Mouse (Mus musculus) adrenal gland, postnatal 14 days (tissue): ENCODE data around the gene Hspb11. TPM values are rescaled to one million over a fixed set of nuclear protein-coding genes. Genes with fewer than 3 reads are reported as not detected.

Experiments used
- DNase-seq: peaks from one replicate; pipeline ENCODE4 v3.0.0; 2021; ENCODE audit warnings: mixed read lengths
- long read RNA-seq, 2 experiments: library from polyadenylated mRNA; stranded (forward); transcript quantifications; one replicate each; pipeline ENCODE4 v2.0.0; 2021
- total RNA-seq: library from RNA; stranded (reverse); gene quantifications from 2 replicates; pipeline ENCODE4 v1.2.3, GENCODE M21; 2021

Hspb11 gene
- total RNA-seq: 22.4 and 22.6 TPM in 2 replicates
- long read RNA-seq, experiment 1, transcript Hspb11-201 (6 exons, 608 nt): major isoform, 18 of 32 reads
- long read RNA-seq, experiment 1, transcript Hspb11-202 (6 exons, 607 nt): minor isoform, 7 of 32 reads
- long read RNA-seq, experiment 1, partial matches to known transcripts: 2 of 32 reads
- long read RNA-seq, experiment 1, other reads (novel, unspliced or antisense): 5 of 32 reads
- long read RNA-seq, experiment 2, transcript Hspb11-202 (6 exons, 607 nt): major isoform, 5 of 17 reads
- long read RNA-seq, experiment 2, partial matches to known transcripts: 2 of 17 reads
- long read RNA-seq, experiment 2, other reads (novel, unspliced or antisense): 6 of 17 reads

DNA sequence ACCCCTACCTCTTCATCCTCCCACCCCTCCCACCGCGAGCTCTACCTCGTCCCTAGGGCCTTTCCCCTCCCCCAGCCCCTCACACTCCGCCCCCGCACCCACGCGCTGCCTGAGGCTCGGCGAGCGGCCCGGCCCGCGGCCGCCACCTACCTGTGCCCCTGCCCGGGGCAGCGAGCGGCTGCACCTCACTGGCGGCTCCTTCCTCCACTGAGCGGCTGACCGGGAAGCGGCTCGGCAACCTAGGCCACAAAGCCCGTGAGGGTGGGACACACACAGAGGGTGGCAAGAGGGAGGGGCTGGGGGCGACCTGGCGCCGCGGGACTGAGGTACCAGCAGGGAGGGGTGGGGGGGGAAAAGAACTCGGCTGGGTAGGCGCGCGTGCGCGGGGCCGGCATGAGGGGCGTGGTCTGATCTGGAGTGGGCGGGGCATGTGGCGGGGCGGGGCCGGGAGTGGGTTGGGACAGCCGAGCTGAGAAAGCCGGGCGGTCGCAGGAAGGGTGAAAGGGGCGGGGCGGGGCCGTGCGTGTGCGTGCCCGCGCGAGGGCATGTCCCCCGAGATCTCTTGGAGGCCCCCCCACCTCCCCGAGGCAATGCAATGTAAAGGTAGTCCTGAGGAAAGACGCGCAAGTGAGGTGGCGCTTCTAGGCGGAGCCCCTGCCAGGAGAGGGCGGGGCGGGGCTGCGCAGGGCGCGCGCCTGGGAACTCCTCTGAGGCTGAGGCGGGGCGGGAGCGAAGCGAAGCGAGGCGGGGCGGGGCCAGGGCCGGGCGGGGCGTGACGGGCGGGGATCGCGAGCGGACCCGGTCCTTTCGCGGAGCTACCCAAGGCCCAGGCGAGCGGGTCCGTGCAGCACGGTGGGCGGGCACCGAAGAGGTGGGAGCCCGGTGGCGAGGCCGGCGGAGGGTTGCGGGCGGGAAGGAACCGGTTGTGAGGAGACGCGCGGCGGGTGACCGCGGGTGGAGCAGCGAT, at the start of gene Hspb11, which contains the start of gene Lrrc42:
Hspb11 (plus strand) TSS at position 469 of the 967 bp plus-strand sequence.
Lrrc42 (minus strand) TSS at position 408 of the 967 bp plus-strand sequence.
- peak; percentile 99 for DNase-seq

GRCm38 (mm10) chr4:107207016-107207415, 46.4 kb upstream of the Hspb11 start:
- no peak for DNase-seq

- no peak for DNase-seq
These were observed 44.5 kb upstream of the Hspb11 start, which contains the start of gene Ldlrad1 for GRCm38 (mm10) chr4:107208880-107209279. Gene Ldlrad1, plus strand, starts transcription at chr4:107209180.

- DNase-seq: no peak
These were observed 42.8 kb upstream of the Hspb11 start for GRCm38 (mm10) chr4:107210483-107211097.

DNA sequence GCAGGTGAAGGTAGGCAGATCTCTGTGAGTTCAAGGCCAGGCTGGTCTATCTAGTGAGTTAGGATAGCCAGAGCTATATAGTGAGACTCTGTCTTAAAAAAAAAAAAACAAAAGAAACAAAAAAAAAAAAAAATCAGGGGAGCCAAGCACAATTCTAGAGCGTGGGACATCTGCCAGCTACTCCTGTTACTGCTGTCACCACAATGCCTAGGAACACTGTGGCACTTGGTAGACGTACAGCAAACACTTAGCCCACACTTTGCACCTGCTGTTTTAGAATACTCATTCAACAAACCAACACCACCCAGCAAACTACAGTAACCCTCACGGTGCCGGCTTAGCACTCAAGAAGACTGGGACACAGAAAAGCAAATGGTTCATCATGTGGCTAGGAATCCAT, 41.9 kb upstream of the Hspb11 start:
- DNase-seq: no peak

- DNase-seq: no peak
These were observed 41.5 kb upstream of the Hspb11 start for GRCm38 (mm10) chr4:107211936-107212335.

- no peak for DNase-seq
These were observed 39.9 kb upstream of the Hspb11 start for GRCm38 (mm10) chr4:107213279-107214011.

- peak; percentile 76 for DNase-seq
These were observed 35.8 kb upstream of the Hspb11 start for GRCm38 (mm10) chr4:107217574-107217973.

DNA sequence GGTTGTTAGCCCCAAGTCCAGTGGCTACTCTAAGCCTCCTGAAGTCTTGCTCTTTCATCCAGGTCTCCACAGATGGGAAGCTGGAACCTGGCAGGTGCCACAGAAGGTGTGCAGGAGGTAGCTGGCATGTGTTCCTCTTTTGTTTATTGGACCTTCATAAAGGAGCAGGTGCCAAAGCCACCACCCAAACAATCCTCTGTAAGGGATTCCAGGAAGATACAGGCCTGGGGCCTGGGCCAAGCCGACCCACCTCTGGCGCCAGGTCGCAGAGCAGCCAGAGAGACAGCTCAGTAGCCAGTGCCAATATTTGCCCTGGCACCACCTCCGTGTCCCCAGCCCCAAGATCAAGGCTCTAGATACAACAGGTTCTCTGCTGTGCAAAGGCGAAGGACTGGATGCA, 31.9 kb upstream of the Hspb11 start:
- DNase-seq: no peak

- peak; percentile 80 for DNase-seq
These were observed 29.9 kb upstream of the Hspb11 start for GRCm38 (mm10) chr4:107223225-107224204.

DNA sequence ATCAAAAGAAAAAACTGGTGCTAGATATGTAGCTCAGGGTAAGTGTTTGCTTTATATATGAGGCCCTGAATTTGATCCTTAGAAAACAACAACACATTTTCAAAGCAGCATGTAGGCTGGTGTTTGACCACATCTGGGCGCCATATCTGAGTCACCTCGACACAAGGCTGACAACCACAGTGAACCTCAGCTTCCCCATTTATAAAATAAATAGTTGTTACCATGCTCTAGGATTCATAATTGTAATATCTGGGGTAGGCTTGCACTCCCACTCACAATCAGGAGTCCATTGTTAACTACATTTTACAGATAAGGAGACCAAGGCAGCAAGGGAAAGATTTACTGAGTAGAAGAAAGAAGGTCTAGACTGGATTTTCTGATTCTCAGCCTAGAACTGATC, 27.1 kb upstream of the Hspb11 start:
- no peak for DNase-seq

DNA sequence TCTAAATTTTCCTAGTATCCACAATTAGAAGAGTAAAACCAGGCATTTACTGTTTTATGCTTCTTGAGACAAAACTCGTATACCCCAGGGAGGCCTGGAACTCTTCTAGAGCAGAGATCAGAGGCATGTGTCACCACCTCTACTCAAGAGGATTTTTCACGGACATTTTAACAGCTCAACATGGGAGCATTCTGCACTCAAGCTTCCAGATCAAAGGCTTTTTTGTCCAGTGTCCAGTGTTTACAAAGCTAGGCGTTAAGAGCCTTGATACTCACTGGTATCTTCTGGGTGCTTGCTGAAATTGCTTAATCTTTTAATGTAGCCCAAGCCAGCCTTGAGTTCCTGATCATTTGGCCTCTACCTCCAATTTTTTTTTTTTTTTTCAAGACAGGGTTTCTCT, 21.2 kb upstream of the Hspb11 start:
- DNase-seq: no peak

GRCm38 (mm10) chr4:107238253-107238652, 15.1 kb upstream of the Hspb11 start:
- DNase-seq: no peak

- DNase-seq: no peak
These were observed 13.2 kb upstream of the Hspb11 start for GRCm38 (mm10) chr4:107240196-107240595.

DNA sequence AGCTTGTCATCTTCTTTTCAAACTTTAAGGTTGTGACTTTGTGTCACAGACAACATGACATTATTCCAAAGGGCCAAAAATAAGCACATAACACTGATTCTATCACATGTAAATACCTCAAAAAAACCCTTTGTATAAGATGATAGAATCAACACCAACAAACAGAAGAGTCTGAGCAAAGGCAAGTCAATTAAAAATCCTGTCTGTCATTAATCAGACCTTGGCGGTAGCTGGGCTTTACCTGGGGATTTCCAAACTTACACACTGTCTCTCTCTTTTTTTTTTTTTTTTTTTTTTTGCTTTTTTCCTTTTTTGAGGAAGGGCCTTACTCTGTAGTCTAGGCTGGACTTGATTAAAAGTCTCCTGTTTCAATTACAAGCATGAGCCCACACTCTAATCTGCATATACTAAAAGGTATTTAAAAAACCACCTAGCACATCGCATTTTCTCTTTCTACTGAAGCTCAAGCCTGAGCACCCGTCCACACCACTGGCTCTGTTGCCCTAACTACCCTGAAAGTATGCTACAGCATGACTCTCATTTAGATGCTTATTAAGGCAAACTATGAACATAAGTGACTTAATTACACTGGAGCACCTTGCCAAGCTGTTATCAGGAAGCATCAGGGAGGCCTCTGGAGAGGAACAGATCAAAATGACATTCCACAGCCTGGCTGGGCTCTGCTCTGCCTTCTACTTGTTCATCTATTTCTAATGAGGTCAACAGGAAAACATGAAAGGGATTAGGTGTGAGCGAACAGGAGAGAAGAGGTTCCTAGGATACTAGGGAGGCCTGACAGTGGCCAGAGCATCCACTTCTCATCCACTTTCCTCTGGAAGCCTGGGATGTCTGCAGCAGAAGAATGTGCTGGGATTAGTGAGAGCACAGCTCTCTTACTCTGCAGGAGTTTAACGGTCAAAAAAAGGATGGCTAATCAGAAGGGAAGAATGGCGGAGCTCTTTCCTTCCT, 9.7 kb upstream of the Hspb11 start:
- no peak for DNase-seq

DNA sequence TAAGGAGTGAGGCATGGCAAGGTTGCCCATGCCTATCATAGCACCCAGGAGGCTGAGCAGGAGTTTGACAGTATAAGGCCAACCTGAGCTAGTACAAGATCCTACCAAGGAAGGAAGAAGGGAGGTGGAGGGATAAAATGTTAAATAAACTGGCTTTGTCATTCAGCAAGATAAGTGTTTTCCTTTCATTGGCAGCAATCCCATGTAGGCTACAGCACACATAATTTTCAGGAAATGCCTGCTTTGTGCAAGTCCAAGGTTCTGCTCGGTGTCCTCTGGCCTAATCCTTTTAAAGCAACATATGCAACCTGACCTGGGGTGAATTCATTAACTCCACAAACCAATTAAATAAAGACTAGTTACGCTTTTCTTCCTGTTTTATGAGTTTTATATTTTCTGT, 8.0 kb upstream of the Hspb11 start:
- no peak for DNase-seq

DNA sequence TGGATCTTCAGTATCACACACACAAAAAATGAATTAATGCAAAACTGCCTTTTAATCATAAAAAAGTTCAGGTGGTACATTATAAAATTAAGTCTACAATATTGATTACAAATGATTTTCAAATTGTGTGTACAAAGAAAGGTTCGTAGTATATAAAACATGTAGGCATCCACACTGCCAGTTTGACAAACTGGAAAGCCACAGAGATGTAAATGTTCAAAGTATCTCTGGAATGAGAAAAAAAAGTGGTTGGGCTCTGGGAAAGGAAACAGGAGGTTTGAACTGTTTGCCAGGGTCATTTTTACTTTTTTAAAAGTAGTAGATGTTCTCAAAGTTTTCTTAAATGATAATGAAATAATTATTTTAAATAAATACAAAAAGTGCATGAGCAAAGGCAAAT, 7.4 kb upstream of the Hspb11 start:
- no peak for DNase-seq

- no peak for DNase-seq
These were observed 6.3 kb upstream of the Hspb11 start for GRCm38 (mm10) chr4:107247110-107247509.

DNA sequence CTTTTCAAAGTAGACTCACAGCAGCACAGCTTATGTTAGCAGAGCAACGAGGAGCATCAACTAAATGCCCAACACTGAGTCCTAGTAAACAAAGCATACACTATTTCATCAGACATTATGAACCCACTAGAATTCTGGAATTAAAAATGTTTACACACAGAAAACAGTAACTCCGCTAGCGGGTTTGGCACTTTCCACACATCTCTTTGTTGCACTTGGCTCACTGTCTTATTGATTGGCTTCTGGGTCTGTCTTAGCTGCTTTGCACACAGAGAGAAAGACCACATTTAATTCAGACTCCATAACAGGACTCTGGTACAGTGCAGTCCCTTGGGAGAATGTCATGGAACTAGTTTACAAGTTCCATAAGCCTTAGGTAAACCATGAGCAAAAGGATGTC, 5.3 kb upstream of the Hspb11 start:
- DNase-seq: no peak
